9 mouse cellular contexts compared by ENCODE assay signal in the genomic region with DNA sequence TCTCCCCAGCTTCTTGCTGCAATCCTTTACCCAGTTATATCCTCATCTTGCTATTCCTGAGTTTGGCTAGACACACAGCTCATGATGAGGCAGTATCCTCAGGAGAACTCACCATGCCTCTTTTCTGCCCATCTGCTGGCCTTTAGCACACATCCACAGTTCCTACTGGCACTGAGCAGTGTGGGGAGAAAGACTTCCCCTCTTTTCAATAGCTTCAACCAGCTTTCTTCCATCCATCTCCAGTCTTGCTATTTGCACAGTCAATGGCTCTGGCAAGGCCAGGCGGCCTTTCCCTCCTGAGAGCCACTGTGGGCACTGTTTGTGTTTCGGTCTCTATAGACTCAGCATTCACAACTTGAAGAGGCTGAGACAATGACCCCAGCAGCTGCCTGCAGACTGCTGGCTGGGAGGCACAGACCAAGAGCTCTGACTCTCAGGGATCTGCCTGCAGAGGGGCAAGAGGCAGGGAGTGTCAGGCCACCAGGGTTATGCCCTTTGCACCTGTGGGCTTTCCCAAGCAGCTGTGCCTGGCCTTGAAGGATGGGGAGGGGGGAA. TPM values are rescaled to one million over a fixed set of nuclear protein-coding genes. Genes with fewer than 3 reads are reported as not detected.
A peak's percentile ranks its signal among the peaks of the same experiment; 100 is the strongest.
DNase-seq lines count a peak whose midpoint lies in the region; ATAC-seq and TF ChIP-seq lines count a peak whose summit lies in the region.
"Had no signal": no experiment of that assay in that cellular context is flagged by ENCODE, and none has a peak within 500 bp of the region (broad histone marks: within the 10 kb centered on the region; RNA-seq: fewer than 3 reads in every experiment).

No protein-coding gene starts in this region.

- peak; percentile 91 for DNase-seq in heart, adult 11 months
- no peak for DNase-seq in heart, postnatal 25 days (ENCODE audit: low spot score)
- DNase-seq in urinary bladder, postnatal 14 days (ENCODE audit: low spot score): no peak
- DNase-seq in gastrocnemius, adult 2 months: no peak

- no peaks in the 10 kb centered on the region for H3K27me3 ChIP-seq in hindbrain, embryonic 12.5 days
- H3K27me3 ChIP-seq in midbrain, embryonic 15.5 days (replicated peaks): no peaks in the 10 kb centered on the region
- no peaks in the 10 kb centered on the region for H3K27me3 ChIP-seq in kidney, embryonic 14.5 days (ENCODE audit: control insufficient read depth, insufficient read depth, low read length)
- H3K27me3 ChIP-seq: Patski had no signal

- peaks cover 64% of the 10 kb centered on the region for H3K4me1 ChIP-seq in brown adipose tissue, adult 24 weeks (ENCODE audit: control insufficient read depth, insufficient read depth, insufficient read length, low read length)
- peaks cover 79% of the 10 kb centered on the region for H3K4me1 ChIP-seq in hindbrain, embryonic 12.5 days
- peaks cover 55% of the 10 kb centered on the region for H3K4me1 ChIP-seq in midbrain, embryonic 15.5 days
- H3K4me1 ChIP-seq in kidney, embryonic 14.5 days (ENCODE audit: control insufficient read depth, insufficient read depth, low read length): peaks cover 8% of the 10 kb centered on the region

- no peak for TF ChIP-seq CTCF in gastrocnemius, adult 2 months (IDR thresholded peaks at IDR 0.05)

- no peaks in the 10 kb centered on the region for H3K9me3 ChIP-seq in hindbrain, embryonic 12.5 days (replicated peaks)
- H3K9me3 ChIP-seq in midbrain, embryonic 15.5 days: no peaks in the 10 kb centered on the region
- H3K9me3 ChIP-seq in kidney, embryonic 14.5 days (ENCODE audit: control insufficient read depth, low read length): no peaks in the 10 kb centered on the region

- ATAC-seq in hindbrain, embryonic 12.5 days (ENCODE audit: low FRiP score): peak; percentile 61
- peak; percentile 71 for ATAC-seq in midbrain, embryonic 15.5 days (replicated peaks)
- ATAC-seq in kidney, embryonic 14.5 days (ENCODE audit: low FRiP score, low TSS enrichment): no peak
- ATAC-seq: Patski had no signal

- peaks cover 3% of the 10 kb centered on the region; the same call in 1 of the 2 replicates for H3K36me3 ChIP-seq in hindbrain, embryonic 12.5 days
- H3K36me3 ChIP-seq in midbrain, embryonic 15.5 days (replicated peaks): no peaks in the 10 kb centered on the region
- H3K36me3 ChIP-seq in kidney, embryonic 14.5 days (ENCODE audit: control insufficient read depth, insufficient read depth, low read length): no peaks in the 10 kb centered on the region

- no peak overlapping the region for H3K4me3 ChIP-seq in brown adipose tissue, adult 24 weeks (ENCODE audit: insufficient read depth, low read depth, low read length)
- no peak overlapping the region for H3K4me3 ChIP-seq in hindbrain, embryonic 12.5 days
- H3K4me3 ChIP-seq in midbrain, embryonic 15.5 days: no peak overlapping the region
- no peak overlapping the region for H3K4me3 ChIP-seq in gastrocnemius, adult 2 months
- no peak overlapping the region for H3K4me3 ChIP-seq in kidney, embryonic 14.5 days (ENCODE audit: low read length)

- 0 out of 2 replicates have a peak overlapping the region, but pooled peaks have one; percentile 1 for H3K27ac ChIP-seq in brown adipose tissue, adult 24 weeks (replicated peaks; ENCODE audit: low read depth, low read length)
- H3K27ac ChIP-seq in hindbrain, embryonic 12.5 days: peak overlapping the region; percentile 69
- no peak overlapping the region for H3K27ac ChIP-seq in midbrain, embryonic 15.5 days
- H3K27ac ChIP-seq in gastrocnemius, adult 2 months: no peak overlapping the region
- no peak overlapping the region for H3K27ac ChIP-seq in kidney, embryonic 14.5 days (ENCODE audit: low read depth, low read length)

- no peak overlapping the region for H3K9ac ChIP-seq in hindbrain, embryonic 12.5 days
- H3K9ac ChIP-seq in midbrain, embryonic 15.5 days: no peak overlapping the region
- no peak overlapping the region for H3K9ac ChIP-seq in kidney, embryonic 14.5 days (ENCODE audit: low read depth, low read length)

- 5% methylated on average over 2 of the region's 2 CpGs for WGBS in hindbrain, embryonic 12.5 days
- 15% methylated on average over 2 of the region's 2 CpGs for WGBS in midbrain, embryonic 15.5 days
- WGBS in kidney, embryonic 14.5 days: 33% methylated on average over 2 of the region's 2 CpGs

- peak overlapping the region; percentile 20 for H3K4me2 ChIP-seq in hindbrain, embryonic 12.5 days (replicated peaks)
- no peak overlapping the region for H3K4me2 ChIP-seq in midbrain, embryonic 15.5 days
- no peak overlapping the region for H3K4me2 ChIP-seq in kidney, embryonic 14.5 days (replicated peaks; ENCODE audit: low read depth, low read length)

- intact Hi-C loops in heart, postnatal 25 days (cut with DNase I): no loop called here
- intact Hi-C loops in gastrocnemius, adult 2 months (cut with DNase I): no loop called here

RNA-seq across cellular contexts. Expression of gene Plxna2, which starts 11.2 kb away (rescaled TPM):
- total RNA-seq in heart, postnatal 25 days (2021): 10 to 100 TPM; 25.8 to 26.7 TPM
- polyA plus RNA-seq in brown adipose tissue, adult 24 weeks (2012; ENCODE audit: insufficient read depth, insufficient read length, missing spikeins): 5.0 and 6.0 TPM in 2 replicates
- polyA plus RNA-seq in hindbrain, embryonic 12.5 days (2016; fragmentation: Nextera tagmentation; extraction: Ambion mirVana): 27.9 and 32.3 TPM in 2 replicates
- polyA plus RNA-seq in midbrain, embryonic 15.5 days (2015; fragmentation: Nextera tagmentation; extraction: Ambion mirVana): 22.4 and 23.8 TPM in 2 replicates
- total RNA-seq in gastrocnemius, adult 2 months (2021): 10 to 100 TPM in 1 of 2 experiments, 1 to 10 TPM in 1; 6.6 to 13.2 TPM
- 4.4 and 7.4 TPM in 2 replicates for polyA plus RNA-seq in kidney, embryonic 14.5 days (2014; fragmentation: Nextera tagmentation; extraction: Ambion mirVana)

Comparison
In these comparisons a context has a peak if more than half of its experiments do, and no peak if none do; other contexts are left out.
1. H3K27ac ChIP-seq: peak in brown adipose tissue, adult 24 weeks (single experiment) and hindbrain, embryonic 12.5 days (single experiment); none in midbrain, embryonic 15.5 days (single experiment), gastrocnemius, adult 2 months (single experiment) and kidney, embryonic 14.5 days (single experiment).